Mouse (Mus musculus) lung, postnatal 0 days (tissue): ENCODE measurements around the gene Plcb2. TPM values are rescaled to one million over a fixed set of nuclear protein-coding genes. Genes with fewer than 3 reads are reported as not detected.

Experiments used
- ATAC-seq: fragments of 200-750 bp; cut with Nextera tagmentation; 2 replicates; pipeline ENCODE4 v1.8.0; 2017; ENCODE audit warnings: moderate library complexity
- DNase-seq: peaks from one replicate; pipeline ENCODE4 v3.0.0-alpha.2; 2016; ENCODE audit warnings: low spot score
- H3K27ac ChIP-seq: fragments of 300-500 bp; sonication (generic); 2 replicates; pipeline ENCODE4 v1.5.1; 2014; ENCODE audit warnings: antibody characterized with exemption, mild to moderate bottlenecking, low read length, mixed read lengths
- H3K27me3 ChIP-seq: fragments of 300-500 bp; sonication (generic); replicated peaks from 2 replicates; pipeline ENCODE4 v1.6.1; 2014; ENCODE audit warnings: low read length, mixed read lengths; ENCODE audit not compliant: insufficient read depth
- H3K36me3 ChIP-seq: fragments of 300-500 bp; sonication (generic); 2 replicates; pipeline ENCODE4 v1.6.1; 2014; ENCODE audit warnings: low read length, mixed read lengths; ENCODE audit not compliant: insufficient read depth
- H3K4me1 ChIP-seq: fragments of 300-500 bp; sonication (generic); 2 replicates; pipeline ENCODE4 v1.6.1; 2014; ENCODE audit warnings: antibody characterized with exemption, low read depth, low read length, mixed read lengths; ENCODE audit not compliant: insufficient read depth
- H3K4me2 ChIP-seq: fragments of 300-500 bp; sonication (generic); replicated peaks from 2 replicates; pipeline ENCODE4 v1.6.1; 2014; ENCODE audit warnings: low read depth, mild to moderate bottlenecking, low read length, moderate library complexity, mixed read lengths
- H3K4me3 ChIP-seq: fragments of 300-500 bp; sonication (generic); 2 replicates; pipeline ENCODE4 v1.5.1; 2014; ENCODE audit warnings: low read depth, low read length
- H3K9ac ChIP-seq: fragments of 300-500 bp; sonication (generic); replicated peaks from 2 replicates; pipeline ENCODE4 v1.6.1; 2014; ENCODE audit warnings: low read depth, mild to moderate bottlenecking
- H3K9me3 ChIP-seq: fragments of 300-500 bp; sonication (generic); 2 replicates; pipeline ENCODE4 v1.6.1; 2016; ENCODE audit warnings: low read length, mixed read lengths
- CTCF ChIP-seq: IDR thresholded peaks from 2 replicates; pipeline ENCODE4 v1.5.1; 2016; ENCODE audit warnings: antibody characterized with exemption, mild to moderate bottlenecking
- EP300 ChIP-seq: IDR thresholded peaks from 2 replicates; pipeline ENCODE4 v1.6.1; 2016; ENCODE audit warnings: antibody characterized with exemption, mild to moderate bottlenecking, control low read depth
- WGBS: fragments of 180-500 bp; shearing (Covaris S2); extraction: QIAGEN DNeasy Blood & Tissue Kit; methylation state at CpG from one replicate; pipeline ENCODE4 v1.1.7; 2014; 5-methylcytosine and 5-hydroxymethylcytosine counted together
- polyA plus RNA-seq: library from polyadenylated mRNA; unstranded; fragments of >200 nt; fragmentation: Nextera tagmentation; extraction: Ambion mirVana; gene quantifications from 2 replicates; pipeline ENCODE4 v1.2.1, GENCODE M21; 2015

The Plcb2 gene
- polyA plus RNA-seq, 1 experiment from 2014 or later = 1.6 TPM

DNA sequence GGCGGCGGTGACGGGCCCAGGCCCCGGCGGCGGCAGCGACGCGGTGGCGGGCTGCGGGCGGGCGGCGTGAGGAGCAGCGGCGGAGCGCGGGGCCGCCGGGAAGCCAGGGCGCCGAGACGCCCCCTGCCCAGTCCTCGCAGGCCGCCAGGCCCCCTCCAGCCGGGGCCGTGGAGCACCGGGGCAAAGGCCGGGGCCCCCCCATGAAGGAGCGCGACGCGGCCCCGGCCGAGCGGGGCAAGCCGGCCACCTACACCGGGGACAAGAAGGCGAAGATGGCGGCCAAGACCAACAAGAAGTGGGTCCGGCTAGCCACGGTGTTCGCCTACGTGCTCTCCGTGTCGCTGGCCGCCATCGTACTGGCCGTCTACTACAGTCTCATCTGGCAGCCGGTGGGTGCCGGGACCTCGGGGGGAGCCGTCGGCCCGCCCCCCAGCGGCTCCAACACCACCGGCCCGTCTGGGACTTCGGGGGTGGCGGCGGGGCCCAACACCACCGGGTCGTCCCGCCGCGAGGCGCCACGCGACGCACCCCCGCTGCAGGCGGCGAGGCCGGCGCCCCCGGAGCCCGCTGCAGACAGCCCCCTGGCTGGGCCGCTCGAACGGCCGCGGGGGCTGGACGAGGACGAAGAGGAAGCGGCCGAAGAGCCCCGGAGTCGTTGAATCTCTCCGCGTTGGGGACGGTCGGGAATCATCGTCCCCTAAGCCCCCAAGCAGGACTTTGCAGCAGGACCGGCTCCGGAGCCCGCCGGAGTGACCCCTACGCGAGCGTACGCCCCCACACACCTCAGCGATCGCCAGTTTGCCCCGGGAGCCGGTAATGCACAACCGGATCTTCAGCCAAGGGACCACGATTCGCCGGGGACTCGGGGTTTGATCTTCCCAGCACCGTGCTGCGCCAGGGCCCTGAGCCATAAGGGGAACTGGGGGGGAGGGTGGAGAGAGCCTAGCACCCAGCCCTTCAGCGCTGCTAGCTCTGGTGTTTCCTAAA lies 18.0 kb upstream of the Plcb2 start:
- DNase-seq (peak; percentile 53), ATAC-seq (peak; percentile 37)
- Histone ChIP-seq H3K9me3 (no peaks in the 10 kb centered on the region), H3K4me1 (peaks cover 31% of the 10 kb centered on the region), H3K4me3 (peak overlapping the region; percentile 84), H3K27me3 (no peaks in the 10 kb centered on the region), H3K4me2 (peak overlapping the region; percentile 99), H3K36me3 (0 out of 2 replicates have a peak, but pooled peaks cover 8% of the 10 kb centered on the region), H3K27ac (peak overlapping the region; percentile 85), H3K9ac (peak overlapping the region; percentile 78)
- no peak for TF ChIP-seq CTCF
- no peak for TF ChIP-seq EP300
- 1% methylated on average over 68 of the region's 113 CpGs for WGBS

DNA sequence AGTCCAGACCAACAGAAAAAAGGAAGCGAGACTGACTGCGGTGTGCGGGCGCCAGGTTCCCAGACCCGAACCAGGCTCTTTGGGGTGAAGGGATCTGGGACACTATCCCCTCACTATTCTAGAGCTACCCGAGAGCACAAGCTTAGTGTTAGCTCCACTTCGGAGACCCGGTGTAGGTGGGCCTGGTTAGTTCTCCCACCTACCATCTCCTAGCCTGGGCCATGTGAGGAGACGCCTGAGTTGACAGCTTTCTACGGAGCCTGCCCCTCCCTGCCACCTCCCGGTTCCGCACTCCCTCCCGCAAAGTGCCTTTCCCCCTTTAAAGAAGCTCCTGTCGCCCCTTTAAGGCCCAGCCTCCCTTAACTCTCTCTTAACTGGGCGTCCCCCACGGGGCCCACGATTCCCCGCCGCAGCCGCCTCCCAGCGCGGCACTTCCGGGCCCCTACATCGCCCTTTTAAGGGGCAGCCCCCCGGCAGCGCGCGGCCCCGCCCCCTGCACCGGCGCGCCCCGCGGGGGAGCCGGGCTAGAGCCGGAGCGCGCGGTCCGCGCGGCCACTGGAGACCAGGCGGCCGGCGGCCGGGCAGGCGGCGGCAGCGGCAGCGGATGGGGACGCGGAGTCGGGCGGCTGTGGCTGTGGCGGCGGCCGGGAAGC lies 17.1 kb upstream of the Plcb2 start, which contains the start of gene Inafm2:
Gene Inafm2, plus strand, starts transcription at position 527 of the 653 bp plus-strand sequence.
- Histone ChIP-seq H3K4me1 (peaks cover 30% of the 10 kb centered on the region), H3K27ac (peak within 1 kb of the TSS; percentile 85), H3K4me2 (peak within 1 kb of the TSS; percentile 99), H3K9ac (peak within 1 kb of the TSS; percentile 78), H3K9me3 (no peaks in the 10 kb centered on the region), H3K4me3 (peak within 1 kb of the TSS; percentile 84), H3K36me3 (0 out of 2 replicates have a peak, but pooled peaks cover 8% of the 10 kb centered on the region), H3K27me3 (no peaks in the 10 kb centered on the region)
- peak; percentile 97 for DNase-seq
- under 1% methylated on average over 41 of the region's 57 CpGs for WGBS
- TF ChIP-seq CTCF (no peak), EP300 (no peak)
- peak; percentile 95 for ATAC-seq

DNA sequence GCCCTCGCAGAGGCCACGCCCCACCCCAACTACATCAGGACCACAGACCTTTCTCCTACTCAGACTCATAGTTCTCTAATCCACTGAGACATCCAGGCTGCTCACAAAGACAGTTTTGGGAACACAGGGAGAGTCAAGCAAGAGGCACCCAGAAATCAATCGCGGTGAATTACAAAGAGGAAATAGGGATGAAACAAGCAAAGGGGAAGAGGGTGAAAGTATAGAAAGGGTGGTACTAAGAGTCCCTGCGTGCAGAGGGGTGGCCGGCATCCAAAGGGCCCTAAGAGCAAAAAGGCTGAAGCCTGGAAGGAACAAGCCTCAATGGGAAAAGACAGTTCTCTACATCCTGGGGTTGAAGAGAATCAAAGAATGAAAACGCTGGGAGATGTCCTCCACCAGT lies 16.4 kb upstream of the Plcb2 start:
- DNase-seq (no peak), ATAC-seq (no peak)
- WGBS = 8% methylated on average over 7 of the region's 7 CpGs
- peak overlapping the region; percentile 99; the same call in 1 of the 2 replicates for H3K4me2 ChIP-seq
- no peak overlapping the region for H3K4me3 ChIP-seq
- H3K9ac ChIP-seq = no peak overlapping the region
- TF ChIP-seq CTCF (no peak), EP300 (no peak)
- no peaks in the 10 kb centered on the region for H3K9me3 ChIP-seq
- H3K36me3 ChIP-seq = 0 out of 2 replicates have a peak, but pooled peaks cover 8% of the 10 kb centered on the region
- H3K4me1 ChIP-seq = peaks cover 28% of the 10 kb centered on the region
- no peak overlapping the region for H3K27ac ChIP-seq
- no peaks in the 10 kb centered on the region for H3K27me3 ChIP-seq

DNA sequence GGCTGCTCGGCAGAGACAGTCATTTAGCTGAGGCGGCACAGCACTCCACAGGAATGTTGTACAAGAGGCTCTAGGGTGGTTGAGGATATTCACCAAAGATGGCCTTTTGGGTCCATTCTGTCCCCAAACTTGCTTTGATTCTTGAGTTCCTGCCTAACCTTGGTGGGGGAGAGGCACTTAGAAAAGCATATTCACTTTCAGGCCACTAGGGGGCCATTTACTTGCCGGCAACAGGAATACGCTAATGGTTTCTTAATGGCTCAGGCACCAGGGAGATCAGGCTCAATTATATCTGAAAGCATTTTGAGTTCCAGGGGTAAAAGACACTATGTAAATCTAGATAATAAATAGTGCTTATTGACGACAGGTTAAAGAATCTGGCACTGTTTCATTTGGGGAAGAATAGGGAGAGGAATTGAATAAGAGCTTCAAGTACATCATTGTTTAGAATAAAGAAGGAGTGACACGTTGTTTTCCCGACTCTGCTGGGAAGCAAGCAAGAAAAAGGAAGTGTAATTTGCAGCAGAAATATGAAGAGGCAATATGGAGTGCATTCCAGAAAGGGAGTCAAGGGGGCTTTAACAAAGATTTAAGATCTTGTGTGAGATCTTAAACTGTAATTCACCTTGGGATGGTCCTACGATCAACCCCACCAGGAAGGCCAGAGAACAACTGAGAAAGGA lies 15.2 kb upstream of the Plcb2 start:
- Histone ChIP-seq H3K27ac (no peak overlapping the region), H3K4me1 (peaks cover 22% of the 10 kb centered on the region), H3K9me3 (no peaks in the 10 kb centered on the region), H3K9ac (no peak overlapping the region), H3K4me2 (no peak overlapping the region), H3K36me3 (no peaks in the 10 kb centered on the region), H3K27me3 (no peaks in the 10 kb centered on the region), H3K4me3 (no peak overlapping the region)
- TF ChIP-seq CTCF (peak; percentile 91), EP300 (no peak)
- no peak for ATAC-seq
- WGBS = 20% methylated on average over 8 of the region's 8 CpGs
- peak; percentile 90 for DNase-seq

DNA sequence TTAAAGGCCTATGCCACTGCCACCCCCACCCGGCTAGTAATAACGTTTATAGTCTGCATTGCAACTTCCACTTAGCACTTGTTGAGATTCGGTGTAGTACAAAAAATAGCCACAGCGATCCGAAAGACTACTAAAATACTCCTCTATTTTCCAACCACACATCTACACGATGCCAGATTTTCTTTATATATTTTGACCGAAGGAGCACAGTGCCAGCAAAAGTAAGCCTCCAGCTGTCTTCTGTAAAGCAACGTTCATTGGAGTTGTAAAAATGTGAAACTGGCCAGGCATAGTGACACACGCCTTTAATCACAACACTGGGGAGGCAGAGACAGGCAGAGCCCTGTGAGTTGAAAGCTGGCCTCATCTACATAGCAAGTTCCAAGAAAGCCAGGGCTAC lies 12.9 kb upstream of the Plcb2 start:
- ATAC-seq = no peak
- 52% methylated on average over 9 of the region's 9 CpGs for WGBS
- Histone ChIP-seq H3K27me3 (no peaks in the 10 kb centered on the region), H3K4me1 (peaks cover 9% of the 10 kb centered on the region; the same call in 1 of the 2 replicates), H3K9me3 (no peaks in the 10 kb centered on the region), H3K27ac (no peak overlapping the region), H3K36me3 (no peaks in the 10 kb centered on the region), H3K9ac (no peak overlapping the region), H3K4me3 (no peak overlapping the region), H3K4me2 (no peak overlapping the region)
- no peak for TF ChIP-seq CTCF
- TF ChIP-seq EP300 = no peak
- DNase-seq = no peak
